Mouse (Mus musculus) gastrocnemius, postnatal 25 days (tissue): Measurements from ENCODE around the gene Ifnlr1. TPM values are rescaled to one million over a fixed set of nuclear protein-coding genes. Genes with fewer than 3 reads are reported as not detected.
"Not testable (repeated sequence)": the region's sequence is repeated elsewhere in the genome, so short reads cannot be mapped to it uniquely, and the experiment has no call there.

Experiments used
- DNase-seq: peaks from one replicate; pipeline ENCODE4 v3.0.0; 2022
- long read RNA-seq, 2 experiments: library from polyadenylated mRNA; stranded (forward); transcript quantifications; one replicate each; pipeline ENCODE4 v2.0.0; 2021
- total RNA-seq, 2 experiments: library from RNA; stranded (reverse); gene quantifications; 1 replicate in 1 of 2; 2 replicates in 1 of 2; pipeline ENCODE4 v1.2.3; 2021

Ifnlr1 gene
- total RNA-seq, result under 1 TPM; 0.13 to 0.23 TPM
- long read RNA-seq, experiment 1, result 0 reads
- long read RNA-seq, experiment 2, partial matches to known transcripts, result 0 of 1 reads
- long read RNA-seq, experiment 2, other reads (novel, unspliced or antisense), result 1 of 1 reads

- no peak for DNase-seq
These were observed at the start of gene Ifnlr1 for GRCm38 (mm10) chr4:135685906-135686567. Gene Ifnlr1, plus strand, starts transcription at chr4:135686287.

GRCm38 (mm10) chr4:135641302-135642079 is 44.6 kb upstream of the Ifnlr1 start:
- DNase-seq, result not testable (repeated sequence)

GRCm38 (mm10) chr4:135645022-135645637 is 41.0 kb upstream of the Ifnlr1 start:
- no peak for DNase-seq

- DNase-seq, result peak; percentile 61
These were observed 33.0 kb upstream of the Ifnlr1 start for GRCm38 (mm10) chr4:135652966-135653607.

- DNase-seq, result no peak
These were observed 32.1 kb upstream of the Ifnlr1 start for GRCm38 (mm10) chr4:135653956-135654355.

- DNase-seq, result no peak
These were observed 30.6 kb upstream of the Ifnlr1 start for GRCm38 (mm10) chr4:135655499-135655898.

GRCm38 (mm10) chr4:135656094-135656589 is 29.9 kb upstream of the Ifnlr1 start:
- DNase-seq, result no peak

GRCm38 (mm10) chr4:135658484-135658883 is 27.6 kb upstream of the Ifnlr1 start:
- no peak for DNase-seq

GRCm38 (mm10) chr4:135658899-135659298 is 27.2 kb upstream of the Ifnlr1 start:
- no peak for DNase-seq

GRCm38 (mm10) chr4:135661082-135661809 is 24.8 kb upstream of the Ifnlr1 start:
- no peak for DNase-seq

- no peak for DNase-seq
These were observed 24.1 kb upstream of the Ifnlr1 start for GRCm38 (mm10) chr4:135661994-135662393.

GRCm38 (mm10) chr4:135664656-135665055 is 21.4 kb upstream of the Ifnlr1 start:
- DNase-seq, result no peak

GRCm38 (mm10) chr4:135666192-135666975 is 19.7 kb upstream of the Ifnlr1 start:
- DNase-seq, result no peak

- no peak for DNase-seq
These were observed 18.7 kb upstream of the Ifnlr1 start for GRCm38 (mm10) chr4:135667266-135667844.

GRCm38 (mm10) chr4:135673507-135673906 is 12.6 kb upstream of the Ifnlr1 start:
- no peak for DNase-seq

GRCm38 (mm10) chr4:135674993-135675392 is 11.1 kb upstream of the Ifnlr1 start:
- DNase-seq, result no peak

GRCm38 (mm10) chr4:135676476-135676875 is 9.6 kb upstream of the Ifnlr1 start:
- DNase-seq, result no peak

- DNase-seq, result no peak
These were observed 6.8 kb upstream of the Ifnlr1 start for GRCm38 (mm10) chr4:135679316-135679715.

- DNase-seq, result no peak
These were observed 4.3 kb upstream of the Ifnlr1 start for GRCm38 (mm10) chr4:135681789-135682188.

- no peak for DNase-seq
These were observed 2.5 kb upstream of the Ifnlr1 start for GRCm38 (mm10) chr4:135683553-135683952.
